Mouse (Mus musculus): Measurements from ENCODE around the gene Ncbp1. TPM values are rescaled to one million over a fixed set of nuclear protein-coding genes. Genes with fewer than 3 reads are reported as not detected.
"Not testable (repeated sequence)": the region's sequence is repeated elsewhere in the genome, so short reads cannot be mapped to it uniquely, and the experiment has no call there.

Ncbp1 gene
- polyA plus RNA-seq, 1 experiment from 2014 or later: 104 TPM

- WGBS: 10% methylated on average over 6 of the region's 6 CpGs
- peaks cover 11% of the 10 kb centered on the region for H3K4me1 ChIP-seq (replicated peaks)
- no peaks in the 10 kb centered on the region for H3K9me3 ChIP-seq
- H3K4me3 ChIP-seq (replicated peaks): no peak overlapping the region
- ATAC-seq (ENCODE audit: insufficient number of reproducible peaks, insufficient read depth, low FRiP score, low TSS enrichment, low read depth): peak; percentile 76
- peaks cover 90% of the 10 kb centered on the region for H3K36me3 ChIP-seq
- no peak overlapping the region for H3K9ac ChIP-seq (replicated peaks)
- H3K4me2 ChIP-seq: no peak overlapping the region
- H3K27me3 ChIP-seq: no peaks in the 10 kb centered on the region
- peak overlapping the region; percentile 17; the same call in 1 of the 2 replicates for H3K27ac ChIP-seq
These were observed 42.8 kb downstream of the Ncbp1 start for GRCm38 (mm10) chr4:46181168-46181567.

- Histone ChIP-seq H3K27ac (no peak overlapping the region), H3K4me3 (replicated peaks) (no peak overlapping the region), H3K36me3 (peaks cover 86% of the 10 kb centered on the region), H3K9me3 (no peaks in the 10 kb centered on the region), H3K27me3 (no peaks in the 10 kb centered on the region), H3K9ac (replicated peaks) (no peak overlapping the region), H3K4me2 (no peak overlapping the region), H3K4me1 (replicated peaks) (peaks cover 11% of the 10 kb centered on the region)
- WGBS: 80% methylated on average over 7 of the region's 7 CpGs
- ATAC-seq (ENCODE audit: insufficient number of reproducible peaks, insufficient read depth, low FRiP score, low TSS enrichment, low read depth): no peak
These were observed 43.8 kb downstream of the Ncbp1 start for GRCm38 (mm10) chr4:46182181-46182580.

GRCm38 (mm10) chr4:46185423-46185822 is 47.0 kb downstream of the Ncbp1 start:
- Histone ChIP-seq H3K4me1 (replicated peaks) (peaks cover 11% of the 10 kb centered on the region), H3K9me3 (no peaks in the 10 kb centered on the region), H3K4me3 (replicated peaks) (no peak overlapping the region), H3K27ac (no peak overlapping the region), H3K4me2 (no peak overlapping the region), H3K27me3 (no peaks in the 10 kb centered on the region), H3K9ac (replicated peaks) (no peak overlapping the region), H3K36me3 (peaks cover 86% of the 10 kb centered on the region)
- ATAC-seq (ENCODE audit: insufficient number of reproducible peaks, insufficient read depth, low FRiP score, low TSS enrichment, low read depth): no peak
- WGBS: 58% methylated on average over 8 of the region's 8 CpGs

- H3K4me3 ChIP-seq (replicated peaks): no peak overlapping the region
- peaks cover 90% of the 10 kb centered on the region for H3K36me3 ChIP-seq
- 68% methylated on average over 9 of the region's 9 CpGs for WGBS
- H3K9ac ChIP-seq (replicated peaks): no peak overlapping the region
- peaks cover 10% of the 10 kb centered on the region for H3K4me1 ChIP-seq (replicated peaks)
- no peaks in the 10 kb centered on the region for H3K9me3 ChIP-seq
- no peak for ATAC-seq (ENCODE audit: insufficient number of reproducible peaks, insufficient read depth, low FRiP score, low TSS enrichment, low read depth)
- no peak overlapping the region for H3K27ac ChIP-seq
- no peak overlapping the region for H3K4me2 ChIP-seq
- H3K27me3 ChIP-seq: no peaks in the 10 kb centered on the region
These were observed 47.5 kb downstream of the Ncbp1 start for GRCm38 (mm10) chr4:46185890-46186289.

GRCm38 (mm10) chr4:46186466-46186865 is 48.1 kb downstream of the Ncbp1 start:
- Histone ChIP-seq H3K27me3 (no peaks in the 10 kb centered on the region), H3K9ac (replicated peaks) (no peak overlapping the region), H3K27ac (no peak overlapping the region), H3K36me3 (peaks cover 89% of the 10 kb centered on the region), H3K4me1 (replicated peaks) (peaks cover 4% of the 10 kb centered on the region), H3K9me3 (no peaks in the 10 kb centered on the region), H3K4me2 (no peak overlapping the region), H3K4me3 (replicated peaks) (no peak overlapping the region)
- no peak for ATAC-seq (ENCODE audit: insufficient number of reproducible peaks, insufficient read depth, low FRiP score, low TSS enrichment, low read depth)
- WGBS: 78% methylated on average over 3 of the region's 3 CpGs

- peaks cover 41% of the 10 kb centered on the region for H3K36me3 ChIP-seq
- not testable (repeated sequence) for ATAC-seq (ENCODE audit: insufficient number of reproducible peaks, insufficient read depth, low FRiP score, low TSS enrichment, low read depth); H3K4me3 ChIP-seq (replicated peaks); H3K9me3 ChIP-seq; H3K4me2 ChIP-seq; H3K27ac ChIP-seq; H3K27me3 ChIP-seq; H3K9ac ChIP-seq (replicated peaks)
- H3K4me1 ChIP-seq (replicated peaks): peaks cover 15% of the 10 kb centered on the region
These were observed 53.6 kb downstream of the Ncbp1 start for GRCm38 (mm10) chr4:46192011-46192410.

GRCm38 (mm10) chr4:46195781-46196487 is 57.5 kb downstream of the Ncbp1 start, which contains the start of gene Xpa:
Xpa (minus strand) TSS chr4:46196311.
- peak within 1 kb of the TSS; percentile 93 for H3K4me3 ChIP-seq (replicated peaks)
- H3K9ac ChIP-seq (replicated peaks): peak within 1 kb of the TSS; percentile 96
- peaks cover 15% of the 10 kb centered on the region for H3K4me1 ChIP-seq (replicated peaks)
- no peaks in the 10 kb centered on the region for H3K9me3 ChIP-seq
- ATAC-seq (ENCODE audit: insufficient number of reproducible peaks, insufficient read depth, low FRiP score, low TSS enrichment, low read depth): peak; percentile 91
- H3K27me3 ChIP-seq: peaks cover 24% of the 10 kb centered on the region
- H3K27ac ChIP-seq: peak within 1 kb of the TSS; percentile 92
- 0% methylated on average over 65 of the region's 70 CpGs for WGBS
- H3K4me2 ChIP-seq: peak within 1 kb of the TSS; percentile 84
- peaks cover 4% of the 10 kb centered on the region for H3K36me3 ChIP-seq

- Histone ChIP-seq H3K27me3 (peaks cover 30% of the 10 kb centered on the region), H3K9me3 (no peaks in the 10 kb centered on the region), H3K27ac (peak overlapping the region; percentile 92), H3K4me3 (replicated peaks) (peak overlapping the region; percentile 93), H3K36me3 (no peaks in the 10 kb centered on the region), H3K9ac (replicated peaks) (peak overlapping the region; percentile 96; the same call in 1 of the 2 replicates), H3K4me2 (peak overlapping the region; percentile 84), H3K4me1 (replicated peaks) (peaks cover 15% of the 10 kb centered on the region)
- 0 out of 2 replicates have a peak, but pooled peaks have one; percentile 5 for ATAC-seq (ENCODE audit: insufficient number of reproducible peaks, insufficient read depth, low FRiP score, low TSS enrichment, low read depth)
- WGBS: 46% methylated on average over 6 of the region's 6 CpGs
These were observed 58.1 kb downstream of the Ncbp1 start for GRCm38 (mm10) chr4:46196513-46196912.

GRCm38 (mm10) chr4:46198064-46198463 is 59.7 kb downstream of the Ncbp1 start:
- Histone ChIP-seq H3K27me3 (peaks cover 42% of the 10 kb centered on the region), H3K27ac (no peak overlapping the region), H3K9me3 (no peaks in the 10 kb centered on the region), H3K4me2 (no peak overlapping the region), H3K4me1 (replicated peaks) (peaks cover 22% of the 10 kb centered on the region), H3K4me3 (replicated peaks) (no peak overlapping the region), H3K9ac (replicated peaks) (no peak overlapping the region), H3K36me3 (no peaks in the 10 kb centered on the region)
- 80% methylated on average over 5 of the region's 5 CpGs for WGBS
- ATAC-seq (ENCODE audit: insufficient number of reproducible peaks, insufficient read depth, low FRiP score, low TSS enrichment, low read depth): no peak

- Histone ChIP-seq H3K27ac (no peak overlapping the region), H3K36me3 (no peaks in the 10 kb centered on the region), H3K9ac (replicated peaks) (peak overlapping the region; percentile 35; the same call in 1 of the 2 replicates), H3K27me3 (peaks cover 51% of the 10 kb centered on the region), H3K4me3 (replicated peaks) (peak overlapping the region; percentile 27), H3K4me2 (peak overlapping the region; percentile 58), H3K4me1 (replicated peaks) (peaks cover 7% of the 10 kb centered on the region; the same call in 1 of the 2 replicates), H3K9me3 (0 out of 2 replicates have a peak, but pooled peaks cover under 1% of the 10 kb centered on the region)
- WGBS: 9% methylated on average over 7 of the region's 7 CpGs
- ATAC-seq (ENCODE audit: insufficient number of reproducible peaks, insufficient read depth, low FRiP score, low TSS enrichment, low read depth): peak; percentile 52; the same call in 1 of the 2 replicates
These were observed 63.6 kb downstream of the Ncbp1 start for GRCm38 (mm10) chr4:46201834-46202561.

GRCm38 (mm10) chr4:46202562-46203126 is 64.2 kb downstream of the Ncbp1 start:
- peak; percentile 43 for ATAC-seq (ENCODE audit: insufficient number of reproducible peaks, insufficient read depth, low FRiP score, low TSS enrichment, low read depth)
- H3K4me2 ChIP-seq: peak overlapping the region; percentile 58
- peaks cover 7% of the 10 kb centered on the region; the same call in 1 of the 2 replicates for H3K4me1 ChIP-seq (replicated peaks)
- no peak overlapping the region for H3K27ac ChIP-seq
- 8% methylated on average over 23 of the region's 23 CpGs for WGBS
- no peaks in the 10 kb centered on the region for H3K36me3 ChIP-seq
- H3K9me3 ChIP-seq: 0 out of 2 replicates have a peak, but pooled peaks cover 4% of the 10 kb centered on the region
- H3K4me3 ChIP-seq (replicated peaks): peak overlapping the region; percentile 27
- H3K27me3 ChIP-seq: peaks cover 50% of the 10 kb centered on the region
- H3K9ac ChIP-seq (replicated peaks): peak overlapping the region; percentile 35; the same call in 1 of the 2 replicates
